ENCODE assay signal across 22 mouse cellular contexts in genomic region chr14:51140342-51140741, GRCm38 (mm10). TPM values are rescaled to one million over a fixed set of nuclear protein-coding genes. Genes with fewer than 3 reads are reported as not detected.
DNase-seq lines count a peak whose midpoint lies in the region; ATAC-seq and TF ChIP-seq lines count a peak whose summit lies in the region.
"Had no signal": no experiment of that assay in that cellular context is flagged by ENCODE, and none has a peak within 500 bp of the region (broad histone marks: within the 10 kb centered on the region; RNA-seq: fewer than 3 reads in every experiment).

No protein-coding gene starts in this region.

- WGBS in hindbrain, postnatal 0 days = 79% methylated on average over 2 of the region's 2 CpGs
- 84% methylated on average over 2 of the region's 2 CpGs for WGBS in hindbrain, embryonic 14.5 days
- WGBS in limb, embryonic 10.5 days = 89% methylated on average over 2 of the region's 2 CpGs

- H3K36me3 ChIP-seq in hindbrain, postnatal 0 days (ENCODE audit: insufficient read depth, low read length) = no peaks in the 10 kb centered on the region
- H3K36me3 ChIP-seq in hindbrain, embryonic 14.5 days (replicated peaks; ENCODE audit: control insufficient read depth, insufficient read depth) = no peaks in the 10 kb centered on the region
- no peaks in the 10 kb centered on the region for H3K36me3 ChIP-seq in limb, embryonic 10.5 days
- H3K36me3 ChIP-seq: hindbrain, embryonic 13.5 days; midbrain, embryonic 12.5 days had no signal

- no peak for ATAC-seq in hindbrain, postnatal 0 days
- ATAC-seq in hindbrain, embryonic 14.5 days (ENCODE audit: low FRiP score) = no peak

- no peak overlapping the region for H3K4me2 ChIP-seq in hindbrain, postnatal 0 days (ENCODE audit: low read depth, low read length)
- no peak overlapping the region for H3K4me2 ChIP-seq in hindbrain, embryonic 14.5 days (replicated peaks)
- H3K4me2 ChIP-seq: hindbrain, embryonic 13.5 days; midbrain, embryonic 12.5 days had no signal

- no peak overlapping the region for H3K27ac ChIP-seq in hindbrain, postnatal 0 days
- no peak overlapping the region for H3K27ac ChIP-seq in hindbrain, embryonic 14.5 days
- H3K27ac ChIP-seq in limb, embryonic 10.5 days = no peak overlapping the region
- H3K27ac ChIP-seq: heart, adult 2 months; hindbrain, embryonic 13.5 days; midbrain, embryonic 12.5 days; stomach, postnatal 0 days had no signal

- no peaks in the 10 kb centered on the region for H3K9me3 ChIP-seq in hindbrain, postnatal 0 days (ENCODE audit: low read length)
- H3K9me3 ChIP-seq in hindbrain, embryonic 14.5 days (ENCODE audit: control insufficient read depth, low read length) = no peaks in the 10 kb centered on the region
- H3K9me3 ChIP-seq in limb, embryonic 10.5 days (replicated peaks) = no peaks in the 10 kb centered on the region
- H3K9me3 ChIP-seq: hindbrain, embryonic 13.5 days; midbrain, embryonic 12.5 days had no signal

- no peaks in the 10 kb centered on the region for H3K4me1 ChIP-seq in hindbrain, postnatal 0 days (ENCODE audit: insufficient read depth, low read length)
- H3K4me1 ChIP-seq in hindbrain, embryonic 14.5 days (replicated peaks; ENCODE audit: control insufficient read depth, insufficient read depth, low read length) = no peaks in the 10 kb centered on the region
- H3K4me1 ChIP-seq in limb, embryonic 10.5 days = no peaks in the 10 kb centered on the region
- H3K4me1 ChIP-seq: hindbrain, embryonic 13.5 days; midbrain, embryonic 12.5 days had no signal

- DNase-seq in adrenal gland, adult 2 months = peak; percentile 39
- DNase-seq in adrenal gland, postnatal 14 days = no peak
- DNase-seq in hindbrain, postnatal 0 days (ENCODE audit: low spot score) = peak; percentile 21
- DNase-seq in hindbrain, embryonic 14.5 days (ENCODE audit: low spot score) = no peak
- peak; percentile 62 for DNase-seq in retina, postnatal 1 day
- DNase-seq in retina, embryonic 14.5 days (ENCODE audit: low spot score) = no peak
- no peak for DNase-seq in frontal cortex, postnatal 10 days (ENCODE audit: low spot score in 2 of 2)
- DNase-seq in limb, embryonic 10.5 days (ENCODE audit: low spot score) = no peak
- DNase-seq: adrenal gland, adult 8-10 months; cerebellum, adult 8-10 months; heart, adult 2 months; kidney, adult 2 months; left cerebral cortex, postnatal 4 days; lung, adult 2 months; right cerebral cortex, postnatal 14 days; thymus, postnatal 14 days had no signal

- no peak overlapping the region for H3K4me3 ChIP-seq in hindbrain, postnatal 0 days (ENCODE audit: low read length)
- no peak overlapping the region for H3K4me3 ChIP-seq in hindbrain, embryonic 14.5 days (replicated peaks; ENCODE audit: low read length)
- no peak overlapping the region for H3K4me3 ChIP-seq in limb, embryonic 10.5 days
- H3K4me3 ChIP-seq: heart, adult 2 months; hindbrain, embryonic 13.5 days; midbrain, embryonic 12.5 days had no signal

- no peak overlapping the region for H3K9ac ChIP-seq in hindbrain, postnatal 0 days (replicated peaks; ENCODE audit: low read length)
- H3K9ac ChIP-seq in hindbrain, embryonic 14.5 days = no peak overlapping the region
- H3K9ac ChIP-seq: hindbrain, embryonic 13.5 days; midbrain, embryonic 12.5 days had no signal

- TF ChIP-seq CTCF in hindbrain, postnatal 0 days (IDR thresholded peaks at IDR 0.05; ENCODE audit: low read depth) = no peak

- no peaks in the 10 kb centered on the region for H3K27me3 ChIP-seq in hindbrain, postnatal 0 days (ENCODE audit: insufficient read depth, low read length)
- no peaks in the 10 kb centered on the region for H3K27me3 ChIP-seq in hindbrain, embryonic 14.5 days (ENCODE audit: control insufficient read depth, insufficient read depth, low read length)
- no peaks in the 10 kb centered on the region for H3K27me3 ChIP-seq in limb, embryonic 10.5 days (ENCODE audit: low read depth, poor library complexity, severe bottlenecking)
- H3K27me3 ChIP-seq: hindbrain, embryonic 13.5 days; midbrain, embryonic 12.5 days had no signal

RNA-seq across cellular contexts. Expression of gene Rnase1, which starts 6.2 kb away (rescaled TPM):
- total RNA-seq in adrenal gland, adult 2 months (2021) = 1 to 10 TPM in 1 of 2 experiments, not detected in 1; 2.3 TPM
- polyA plus RNA-seq in adrenal gland, adult 2 months (2012; rRNA removed) = not detected in 2 replicates
- not detected in 2 replicates for total RNA-seq in adrenal gland, postnatal 14 days (2021)
- 0.16 and 0.18 TPM in 2 replicates for total RNA-seq in hindbrain, postnatal 0 days (2014; rRNA removed)
- 1.6 and 2.4 TPM in 2 replicates for polyA plus RNA-seq in hindbrain, postnatal 0 days (2015; fragmentation: Nextera tagmentation; extraction: Ambion mirVana)
- 0.50 and 0.54 TPM in 2 replicates for polyA plus RNA-seq in hindbrain, embryonic 14.5 days (2014; fragmentation: Nextera tagmentation; extraction: Ambion mirVana)
- 0.15 TPM in 1 of 2 replicates, not detected in the other for polyA plus RNA-seq in limb, embryonic 10.5 days (2016; fragmentation: Nextera tagmentation; extraction: Ambion mirVana)
- polyA plus RNA-seq: forebrain, embryonic 11.5 days; hindbrain, embryonic 13.5 days; midbrain, embryonic 12.5 days had no signal

RNA-seq across cellular contexts. Expression of gene Rnase6, which starts 16.6 kb away (rescaled TPM):
- total RNA-seq in adrenal gland, adult 2 months (2021) = 1 to 10 TPM; 1.5 to 1.6 TPM
- polyA plus RNA-seq in adrenal gland, adult 2 months (2012; rRNA removed) = 0.89 and 0.92 TPM in 2 replicates
- 1.3 and 4.5 TPM in 2 replicates for total RNA-seq in adrenal gland, postnatal 14 days (2021)
- 0.52 and 1.3 TPM in 2 replicates for total RNA-seq in hindbrain, postnatal 0 days (2014; rRNA removed)
- 1.0 TPM in 2 replicates for polyA plus RNA-seq in hindbrain, postnatal 0 days (2015; fragmentation: Nextera tagmentation; extraction: Ambion mirVana)
- 0.39 and 0.41 TPM in 2 replicates for polyA plus RNA-seq in hindbrain, embryonic 14.5 days (2014; fragmentation: Nextera tagmentation; extraction: Ambion mirVana)
- polyA plus RNA-seq in limb, embryonic 10.5 days (2016; fragmentation: Nextera tagmentation; extraction: Ambion mirVana) = 0.14 TPM in 1 of 2 replicates, not detected in the other
- polyA plus RNA-seq: forebrain, embryonic 11.5 days had no signal

RNA-seq across cellular contexts. Expression of gene Rnase2b, which starts 21.7 kb away (rescaled TPM):
- not detected for total RNA-seq in adrenal gland, adult 2 months (2021)
- not detected in 2 replicates for polyA plus RNA-seq in adrenal gland, adult 2 months (2012; rRNA removed)
- total RNA-seq in adrenal gland, postnatal 14 days (2021) = not detected in 2 replicates
- not detected in 2 replicates for total RNA-seq in hindbrain, postnatal 0 days (2014; rRNA removed)
- not detected in 2 replicates for polyA plus RNA-seq in hindbrain, postnatal 0 days (2015; fragmentation: Nextera tagmentation; extraction: Ambion mirVana)
- polyA plus RNA-seq in hindbrain, embryonic 14.5 days (2014; fragmentation: Nextera tagmentation; extraction: Ambion mirVana) = not detected in 2 replicates
- polyA plus RNA-seq in limb, embryonic 10.5 days (2016; fragmentation: Nextera tagmentation; extraction: Ambion mirVana) = not detected in 2 replicates
- total RNA-seq: adrenal gland, adult 8-10 months; gastrocnemius, adult 18-20 months; heart, adult 2 months; left cerebral cortex, postnatal 4 days had no signal
- polyA plus RNA-seq: embryonic facial prominence, embryonic 14.5 days; forebrain, embryonic 11.5 days; heart, adult 2 months; hindbrain, embryonic 13.5 days; kidney, adult 2 months; midbrain, embryonic 12.5 days had no signal

RNA-seq across cellular contexts. Expression of gene Eddm3b, which starts 26.1 kb away (rescaled TPM):
- total RNA-seq in adrenal gland, adult 2 months (2021) = not detected
- not detected in 2 replicates for polyA plus RNA-seq in adrenal gland, adult 2 months (2012; rRNA removed)
- not detected in 2 replicates for total RNA-seq in adrenal gland, postnatal 14 days (2021)
- total RNA-seq in hindbrain, postnatal 0 days (2014; rRNA removed) = not detected in 2 replicates
- not detected in 2 replicates for polyA plus RNA-seq in hindbrain, postnatal 0 days (2015; fragmentation: Nextera tagmentation; extraction: Ambion mirVana)
- not detected in 2 replicates for polyA plus RNA-seq in hindbrain, embryonic 14.5 days (2014; fragmentation: Nextera tagmentation; extraction: Ambion mirVana)
- polyA plus RNA-seq in limb, embryonic 10.5 days (2016; fragmentation: Nextera tagmentation; extraction: Ambion mirVana) = not detected in 2 replicates
- total RNA-seq: adrenal gland, adult 8-10 months; gastrocnemius, adult 18-20 months; heart, adult 2 months; left cerebral cortex, postnatal 4 days had no signal
- polyA plus RNA-seq: embryonic facial prominence, embryonic 14.5 days; forebrain, embryonic 11.5 days; heart, adult 2 months; hindbrain, embryonic 13.5 days; lung, adult 2 months; midbrain, embryonic 12.5 days; stomach, postnatal 0 days had no signal

RNA-seq across cellular contexts. Expression of gene Ang, which starts 49.4 kb away (rescaled TPM):
- total RNA-seq in adrenal gland, adult 2 months (2021) = 1 to 10 TPM; 4.4 to 7.7 TPM
- polyA plus RNA-seq in adrenal gland, adult 2 months (2012; rRNA removed) = 2.9 and 3.2 TPM in 2 replicates
- total RNA-seq in adrenal gland, postnatal 14 days (2021) = 6.0 and 37.1 TPM in 2 replicates
- total RNA-seq in hindbrain, postnatal 0 days (2014; rRNA removed) = 0.18 and 1.9 TPM in 2 replicates
- 2.9 and 3.9 TPM in 2 replicates for polyA plus RNA-seq in hindbrain, postnatal 0 days (2015; fragmentation: Nextera tagmentation; extraction: Ambion mirVana)
- 4.8 and 5.2 TPM in 2 replicates for polyA plus RNA-seq in hindbrain, embryonic 14.5 days (2014; fragmentation: Nextera tagmentation; extraction: Ambion mirVana)
- polyA plus RNA-seq in limb, embryonic 10.5 days (2016; fragmentation: Nextera tagmentation; extraction: Ambion mirVana) = 1.5 and 1.8 TPM in 2 replicates

Comparison
In these comparisons a context has a peak if more than half of its experiments do, and no peak if none do; other contexts are left out.
1. DNase-seq: peak in adrenal gland, adult 2 months (single experiment), hindbrain, postnatal 0 days (single experiment) and retina, postnatal 1 day (single experiment); none in adrenal gland, postnatal 14 days (single experiment), hindbrain, embryonic 14.5 days (single experiment), retina, embryonic 14.5 days (single experiment), frontal cortex, postnatal 10 days (0 of 2) and limb, embryonic 10.5 days (single experiment).